In the genomic region with DNA sequence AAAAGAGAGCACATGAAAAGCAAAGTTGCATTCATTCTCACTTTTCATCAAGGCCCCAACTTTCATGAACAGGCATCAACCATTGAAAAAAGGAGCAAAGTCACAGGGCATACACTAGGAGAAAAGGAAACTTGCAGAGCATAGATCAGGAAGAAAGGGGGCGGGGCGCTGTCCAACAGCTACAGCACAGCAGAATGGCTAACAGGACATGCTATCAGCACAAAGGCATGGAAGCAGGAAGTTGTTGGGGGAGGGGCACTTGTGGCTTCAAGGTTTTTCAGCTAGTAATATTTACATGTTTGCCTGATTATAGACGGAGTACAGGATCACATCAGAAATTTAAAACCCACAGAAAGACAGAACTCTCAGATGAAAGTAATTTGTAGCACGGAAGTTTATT, we compare ENCODE assay signal across 9 mouse cellular contexts.
DNase-seq lines count a peak whose midpoint lies in the region; ATAC-seq and TF ChIP-seq lines count a peak whose summit lies in the region.
"Had no signal": no experiment of that assay in that cellular context is flagged by ENCODE, and none has a peak within 500 bp of the region (broad histone marks: within the 10 kb centered on the region; RNA-seq: fewer than 3 reads in every experiment).

No protein-coding gene starts in this region.

- no peak overlapping the region for H3K4me3 ChIP-seq in embryonic facial prominence, embryonic 14.5 days (ENCODE audit: low read depth, low read length)
- no peak overlapping the region for H3K4me3 ChIP-seq in liver, embryonic 14.5 days (ENCODE audit: insufficient read depth in 1 of 2, low read depth in 2 of 2, low read length in 2 of 2)
- H3K4me3 ChIP-seq in forebrain, embryonic 12.5 days (replicated peaks), result no peak overlapping the region
- H3K4me3 ChIP-seq: limb, embryonic 12.5 days had no signal

- no peaks in the 10 kb centered on the region for H3K27me3 ChIP-seq in embryonic facial prominence, embryonic 14.5 days (replicated peaks; ENCODE audit: control insufficient read depth, insufficient read depth, low read length)
- H3K27me3 ChIP-seq in liver, embryonic 14.5 days (ENCODE audit: control insufficient read depth, insufficient read depth, low read length), result no peaks in the 10 kb centered on the region
- H3K27me3 ChIP-seq in forebrain, embryonic 12.5 days, result 0 out of 2 replicates have a peak, but pooled peaks cover 2% of the 10 kb centered on the region
- H3K27me3 ChIP-seq: limb, embryonic 12.5 days had no signal

- H3K9me3 ChIP-seq in embryonic facial prominence, embryonic 14.5 days (ENCODE audit: control insufficient read depth, low read length), result no peaks in the 10 kb centered on the region
- H3K9me3 ChIP-seq in liver, embryonic 14.5 days (ENCODE audit: control insufficient read depth, low read length), result no peaks in the 10 kb centered on the region
- H3K9me3 ChIP-seq in forebrain, embryonic 12.5 days, result no peaks in the 10 kb centered on the region
- H3K9me3 ChIP-seq: limb, embryonic 12.5 days had no signal

- TF ChIP-seq EP300 in liver, embryonic 14.5 days (IDR thresholded peaks at IDR 0.05; ENCODE audit: low read depth), result 0 out of 2 replicates have a peak, but pooled peaks have one; percentile 7

- no peak overlapping the region for H3K4me2 ChIP-seq in embryonic facial prominence, embryonic 14.5 days (ENCODE audit: low read depth, low read length)
- no peak overlapping the region for H3K4me2 ChIP-seq in liver, embryonic 14.5 days (ENCODE audit: low read depth)
- H3K4me2 ChIP-seq in forebrain, embryonic 12.5 days, result no peak overlapping the region
- H3K4me2 ChIP-seq: limb, embryonic 12.5 days had no signal

- no peaks in the 10 kb centered on the region for H3K36me3 ChIP-seq in embryonic facial prominence, embryonic 14.5 days (ENCODE audit: control insufficient read depth, insufficient read depth, low read length)
- no peaks in the 10 kb centered on the region for H3K36me3 ChIP-seq in liver, embryonic 14.5 days (replicated peaks; ENCODE audit: control insufficient read depth, insufficient read depth, low read depth)
- H3K36me3 ChIP-seq in forebrain, embryonic 12.5 days (replicated peaks), result no peaks in the 10 kb centered on the region
- H3K36me3 ChIP-seq: limb, embryonic 12.5 days had no signal

- peak; percentile 44 for DNase-seq in testis, postnatal 10 days (ENCODE audit: low spot score)
- no peak for DNase-seq in testis, postnatal 14 days (ENCODE audit: low spot score)
- peak; percentile 74 for DNase-seq in embryonic facial prominence, embryonic 14.5 days (ENCODE audit: low spot score)
- peak in 2 of 3 experiments; percentile 17 to 31 for DNase-seq in liver, embryonic 14.5 days (ENCODE audit: low read depth in 3 of 3, low spot score in 3 of 3)
- DNase-seq in thymus, postnatal 10 days (ENCODE audit: low spot score in 2 of 2), result peak; percentile 36 to 37
- no peak for DNase-seq in layer of hippocampus, adult 9-11 months

- 0 out of 2 replicates have a peak, but pooled peaks have one; percentile 6 for TF ChIP-seq CTCF in liver, embryonic 14.5 days (IDR thresholded peaks at IDR 0.05; ENCODE audit: low read depth)

- no peak overlapping the region for H3K9ac ChIP-seq in embryonic facial prominence, embryonic 14.5 days (ENCODE audit: low read depth, low read length)
- H3K9ac ChIP-seq in liver, embryonic 14.5 days (replicated peaks), result no peak overlapping the region
- no peak overlapping the region for H3K9ac ChIP-seq in forebrain, embryonic 12.5 days
- H3K9ac ChIP-seq: limb, embryonic 12.5 days had no signal

- ATAC-seq in embryonic facial prominence, embryonic 14.5 days (ENCODE audit: low read depth), result no peak
- peak; percentile 65; the same call in 1 of the 2 replicates for ATAC-seq in liver, embryonic 14.5 days (ENCODE audit: insufficient read depth)
- no peak for ATAC-seq in monocyte, adult 5-6 weeks (replicated peaks; ENCODE audit: insufficient number of reproducible peaks, low FRiP score, low TSS enrichment, poor library complexity, severe bottlenecking)
- ATAC-seq in forebrain, embryonic 12.5 days (ENCODE audit: low FRiP score), result no peak

- 52% methylated on average over 4 of the region's 4 CpGs for WGBS in embryonic facial prominence, embryonic 14.5 days
- 13% methylated on average over 4 of the region's 4 CpGs for WGBS in liver, embryonic 14.5 days (ENCODE audit: insufficient replicate concordance)
- WGBS in forebrain, embryonic 12.5 days, result 75% methylated on average over 4 of the region's 4 CpGs

- no peak overlapping the region for H3K27ac ChIP-seq in embryonic facial prominence, embryonic 14.5 days (replicated peaks; ENCODE audit: low read depth, low read length)
- no peak overlapping the region for H3K27ac ChIP-seq in liver, embryonic 14.5 days
- no peak overlapping the region for H3K27ac ChIP-seq in forebrain, embryonic 12.5 days
- H3K27ac ChIP-seq: limb, embryonic 12.5 days had no signal

- H3K4me1 ChIP-seq in embryonic facial prominence, embryonic 14.5 days (ENCODE audit: control insufficient read depth, insufficient read depth, low read length), result no peaks in the 10 kb centered on the region; the same call in 1 of the 2 replicates
- peaks cover 3% of the 10 kb centered on the region in 2 experiments; a peak in 2 of 4 replicates for H3K4me1 ChIP-seq in liver, embryonic 14.5 days (replicated peaks; ENCODE audit: control insufficient read depth in 2 of 2, insufficient read depth in 2 of 2, low read length in 1 of 2)
- H3K4me1 ChIP-seq in forebrain, embryonic 12.5 days, result peaks cover 8% of the 10 kb centered on the region; the same call in 1 of the 2 replicates

Comparison
In these comparisons a context has a peak if more than half of its experiments do, and no peak if none do; other contexts are left out.
1. DNase-seq: peak in testis, postnatal 10 days (single experiment), embryonic facial prominence, embryonic 14.5 days (single experiment), liver, embryonic 14.5 days (2 of 3) and thymus, postnatal 10 days (2 of 2); none in testis, postnatal 14 days (single experiment) and layer of hippocampus, adult 9-11 months (single experiment).